In the genomic region with DNA sequence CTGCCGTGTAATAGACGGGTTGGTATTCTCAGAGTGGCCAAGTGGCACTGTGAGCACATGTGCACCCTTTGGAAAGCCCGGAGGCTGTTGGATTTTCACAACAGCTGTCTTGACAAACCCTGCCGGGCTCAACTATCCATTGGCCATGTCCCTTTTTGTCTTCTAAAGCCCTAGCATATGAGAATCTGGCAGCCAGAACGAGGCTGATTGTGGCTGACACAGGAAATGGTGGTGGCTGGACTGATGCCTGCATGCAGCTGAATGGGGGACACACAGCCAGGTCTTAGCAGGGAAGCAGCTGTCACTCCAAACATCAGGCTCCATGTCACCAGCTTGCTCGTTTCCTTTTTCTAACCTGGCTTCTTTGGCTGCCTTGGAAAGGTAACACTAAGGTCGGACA, we compare ENCODE assay signal across 8 mouse cellular contexts. TPM values are rescaled to one million over a fixed set of nuclear protein-coding genes. Genes with fewer than 3 reads are reported as not detected.
DNase-seq lines count a peak whose midpoint lies in the region; ATAC-seq and TF ChIP-seq lines count a peak whose summit lies in the region.

No protein-coding gene starts in this region.

- WGBS in kidney, postnatal 0 days = 45% methylated on average over 7 of the region's 7 CpGs

- H3K4me1 ChIP-seq in CH12.LX (ENCODE audit: control insufficient read depth in 1 of 2, insufficient read depth in 2 of 2) = peaks cover 12 to 33% of the 10 kb centered on the region in 2 experiments
- peaks cover 22% of the 10 kb centered on the region for H3K4me1 ChIP-seq in kidney, postnatal 0 days (replicated peaks; ENCODE audit: insufficient read depth, low read length)

- no peak overlapping the region for H3K9ac ChIP-seq in CH12.LX (ENCODE audit: insufficient read depth, low read depth)
- H3K9ac ChIP-seq in kidney, postnatal 0 days (ENCODE audit: low read depth, low read length) = no peak overlapping the region

- DNase-seq in gastrocnemius, postnatal 10 days = peak; percentile 38
- DNase-seq in gastrocnemius, postnatal 25 days = no peak
- DNase-seq in CH12.LX (ENCODE audit: extremely low read depth) = no peak
- DNase-seq in kidney, postnatal 0 days (ENCODE audit: low spot score) = peak; percentile 35
- peak; percentile 68 to 80 for DNase-seq in natural killer cell, adult 2 months (ENCODE audit: low spot score in 2 of 2)
- DNase-seq in adrenal gland, postnatal 36 days = no peak
- no peak for DNase-seq in testis, postnatal 14 days (ENCODE audit: low spot score)

- peaks cover 25% of the 10 kb centered on the region for H3K79me2 ChIP-seq in CH12.LX (replicated peaks; ENCODE audit: control insufficient read depth, extremely low read depth, insufficient read depth, poor library complexity, severe bottlenecking)

- dilution Hi-C loops in CH12.LX (cut with MboI; ENCODE audit: extremely low pct_ligation_motif_present, extremely low pct_unique_long_range_greater_than_20kb, low sequenced_read_pairs) = no loop called here

- in situ Hi-C loops in CH12.LX (cut with MboI; ENCODE audit: low pct_ligation_motif_present, low pct_unique_long_range_greater_than_20kb, low sequenced_read_pairs) = no loop called here

- no peak for TF ChIP-seq RAD21 in CH12.LX (IDR thresholded peaks at IDR 0.05; ENCODE audit: low read depth, low read length)

- H3K27ac ChIP-seq in CH12.LX (ENCODE audit: insufficient read depth, low read depth) = no peak overlapping the region
- no peak overlapping the region for H3K27ac ChIP-seq in kidney, postnatal 0 days

- no peak overlapping the region for H3K4me3 ChIP-seq in CH12.LX (replicated peaks in 1 of 3; ENCODE audit: low read depth in 2 of 3, low read length in 2 of 3, poor library complexity in 1 of 3)
- H3K4me3 ChIP-seq in kidney, postnatal 0 days (replicated peaks; ENCODE audit: low read depth, low read length) = no peak overlapping the region

- peak; percentile 57 for ATAC-seq in granulocyte monocyte progenitor cell, adult 5-6 weeks (replicated peaks; ENCODE audit: poor library complexity, severe bottlenecking)
- ATAC-seq in kidney, postnatal 0 days (replicated peaks; ENCODE audit: low FRiP score, low read depth) = no peak

- no peak for TF ChIP-seq POLR2A in CH12.LX (IDR thresholded peaks at IDR 0.05; ENCODE audit: low read depth, low read length)

- TF ChIP-seq CTCF in CH12.LX (conservative IDR thresholded peaks at IDR 0.05 in 1 of 2, IDR thresholded peaks at IDR 0.05 in 1 of 2; ENCODE audit: low read depth in 2 of 2, low read length in 2 of 2) = no peak
- TF ChIP-seq CTCF in kidney, postnatal 0 days (IDR thresholded peaks at IDR 0.05; ENCODE audit: low read depth) = no peak

- no peaks in the 10 kb centered on the region for H3K9me3 ChIP-seq in CH12.LX (replicated peaks; ENCODE audit: low read length)
- no peaks in the 10 kb centered on the region for H3K9me3 ChIP-seq in kidney, postnatal 0 days (replicated peaks; ENCODE audit: low read length)

- TF ChIP-seq EP300 in CH12.LX (IDR thresholded peaks at IDR 0.05; ENCODE audit: low read length) = no peak

- peaks cover 8% of the 10 kb centered on the region for H3K27me3 ChIP-seq in CH12.LX (replicated peaks)
- no peaks in the 10 kb centered on the region for H3K27me3 ChIP-seq in kidney, postnatal 0 days (ENCODE audit: insufficient read depth, low read length)

- peak overlapping the region; percentile 65; the same call in 1 of the 2 replicates for H3K4me2 ChIP-seq in CH12.LX (ENCODE audit: insufficient read depth, low read depth, poor library complexity, severe bottlenecking)
- H3K4me2 ChIP-seq in kidney, postnatal 0 days (ENCODE audit: low read length) = no peak overlapping the region

- H3K36me3 ChIP-seq in CH12.LX (replicated peaks in 1 of 2; ENCODE audit: control insufficient read depth in 1 of 2, insufficient read depth in 1 of 2, low read length in 1 of 2) = peaks cover 3 to 6% of the 10 kb centered on the region in 2 experiments
- H3K36me3 ChIP-seq in kidney, postnatal 0 days (ENCODE audit: insufficient read depth, low read length) = no peaks in the 10 kb centered on the region

TF ChIP-seq in CH12.LX, 34 proteins besides CTCF, POLR2A, EP300 and RAD21:
- no peak for TF ChIP-seq JUND (conservative IDR thresholded peaks at IDR 0.05; ENCODE audit: low read depth, low read length)
- TF ChIP-seq MAFK (IDR thresholded peaks at IDR 0.05; ENCODE audit: insufficient replicate concordance, low read length) = no peak
- no peak for TF ChIP-seq JUN (IDR thresholded peaks at IDR 0.05; ENCODE audit: insufficient read depth, low read depth, low read length)
- TF ChIP-seq ZKSCAN1 (IDR thresholded peaks at IDR 0.05; ENCODE audit: borderline replicate concordance, low read depth, low read length) = no peak
- no peak for TF ChIP-seq SIN3A (IDR thresholded peaks at IDR 0.05; ENCODE audit: low read length)
- TF ChIP-seq IRF4 (IDR thresholded peaks at IDR 0.05; ENCODE audit: low read depth, low read length) = no peak
- TF ChIP-seq E2F4 (IDR thresholded peaks at IDR 0.05; ENCODE audit: insufficient replicate concordance, low read depth, low read length) = no peak
- no peak for TF ChIP-seq TBP (conservative IDR thresholded peaks at IDR 0.05; ENCODE audit: low read depth, low read length)
- no peak for TF ChIP-seq PAX5 (IDR thresholded peaks at IDR 0.05; ENCODE audit: low read length)
- no peak for TF ChIP-seq HCFC1 (IDR thresholded peaks at IDR 0.05; ENCODE audit: low read depth, low read length)
- no peak for TF ChIP-seq MAZ (IDR thresholded peaks at IDR 0.05; ENCODE audit: low read depth, low read length)
- TF ChIP-seq USF1 (IDR thresholded peaks at IDR 0.05; ENCODE audit: low read depth, low read length) = no peak
- TF ChIP-seq NRF1 (IDR thresholded peaks at IDR 0.05; ENCODE audit: low read depth, low read length) = no peak
- TF ChIP-seq ETS1 (conservative IDR thresholded peaks at IDR 0.05; ENCODE audit: low read depth, low read length) = no peak

RNA-seq across cellular contexts. Expression of gene Prkar1a, which starts 0.7 kb away (rescaled TPM):
- 100 to 1,000 TPM; 246 to 270 TPM for total RNA-seq in gastrocnemius, postnatal 10 days (2021)
- 100 to 1,000 TPM; 136 to 142 TPM for total RNA-seq in gastrocnemius, postnatal 25 days (2021)
- 89.6 and 93.1 TPM in 2 replicates for total RNA-seq in CH12.LX (2012; rRNA removed)
- 104 and 111 TPM in 2 replicates for total RNA-seq in CH12.LX (2014; rRNA removed)
- 203 and 220 TPM in 2 replicates for polyA plus RNA-seq in CH12.LX (2012; ENCODE audit: insufficient read length, low read depth)
- 91.7 and 101 TPM in 2 replicates for total RNA-seq in granulocyte monocyte progenitor cell, adult 5-6 weeks (2014; fragmentation: Nextera tagmentation)
- total RNA-seq in granulocyte monocyte progenitor cell, adult 5-6 weeks (2017) = 77.3 and 83.9 TPM in 2 replicates
- polyA plus RNA-seq in kidney, postnatal 0 days (2015; fragmentation: Nextera tagmentation; extraction: Ambion mirVana) = 340 and 372 TPM in 2 replicates
- 100 to 1,000 TPM; 421 to 431 TPM for total RNA-seq in adrenal gland, postnatal 36 days (2021)

RNA-seq across cellular contexts. Expression of gene Wipi1, which starts 36.7 kb away (rescaled TPM):
- 10 to 100 TPM; 64.0 to 72.0 TPM for total RNA-seq in gastrocnemius, postnatal 10 days (2021)
- 10 to 100 TPM; 59.7 to 64.9 TPM for total RNA-seq in gastrocnemius, postnatal 25 days (2021)
- total RNA-seq in CH12.LX (2012; rRNA removed) (0.92 and 2.0 TPM in 2 replicates), CH12.LX (2014; rRNA removed) (1.9 and 2.2 TPM in 2 replicates)
- 1.4 and 1.8 TPM in 2 replicates for polyA plus RNA-seq in CH12.LX (2012; ENCODE audit: insufficient read length, low read depth)
- 5.7 and 8.4 TPM in 2 replicates for total RNA-seq in granulocyte monocyte progenitor cell, adult 5-6 weeks (2014; fragmentation: Nextera tagmentation)
- 1.6 and 6.2 TPM in 2 replicates for total RNA-seq in granulocyte monocyte progenitor cell, adult 5-6 weeks (2017)
- 42.0 and 42.6 TPM in 2 replicates for polyA plus RNA-seq in kidney, postnatal 0 days (2015; fragmentation: Nextera tagmentation; extraction: Ambion mirVana)
- 10 to 100 TPM; 26.8 to 56.0 TPM for total RNA-seq in adrenal gland, postnatal 36 days (2021)

Comparison
In these comparisons a context has a peak if more than half of its experiments do, and no peak if none do; other contexts are left out.
1. DNase-seq: peak in gastrocnemius, postnatal 10 days (single experiment), kidney, postnatal 0 days (single experiment) and natural killer cell, adult 2 months (2 of 2); none in gastrocnemius, postnatal 25 days (single experiment), CH12.LX (single experiment), adrenal gland, postnatal 36 days (0 of 2) and testis, postnatal 14 days (single experiment).